Mouse (Mus musculus) thymus, adult 2 months (tissue): ENCODE measurements around the gene Nckap5.

ENCODE experiments used
- CTCF ChIP-seq: fragments of 200-500 bp; IDR thresholded peaks from 2 replicates; pipeline ENCODE4 v1.5.1; 2012; ENCODE audit warnings: mild to moderate bottlenecking, control low read depth, low read length, moderate library complexity, borderline replicate concordance; ENCODE audit not compliant: control insufficient read depth, poor library complexity, insufficient read depth; ENCODE audit errors: extremely low read depth
- POLR2A ChIP-seq: fragments of 200-500 bp; IDR thresholded peaks from 2 replicates; pipeline ENCODE4 v1.6.1; 2012; ENCODE audit warnings: mild to moderate bottlenecking, low read length, control low read depth, moderate library complexity; ENCODE audit not compliant: control insufficient read depth, poor library complexity, insufficient read depth; ENCODE audit errors: extremely low read depth

DNA sequence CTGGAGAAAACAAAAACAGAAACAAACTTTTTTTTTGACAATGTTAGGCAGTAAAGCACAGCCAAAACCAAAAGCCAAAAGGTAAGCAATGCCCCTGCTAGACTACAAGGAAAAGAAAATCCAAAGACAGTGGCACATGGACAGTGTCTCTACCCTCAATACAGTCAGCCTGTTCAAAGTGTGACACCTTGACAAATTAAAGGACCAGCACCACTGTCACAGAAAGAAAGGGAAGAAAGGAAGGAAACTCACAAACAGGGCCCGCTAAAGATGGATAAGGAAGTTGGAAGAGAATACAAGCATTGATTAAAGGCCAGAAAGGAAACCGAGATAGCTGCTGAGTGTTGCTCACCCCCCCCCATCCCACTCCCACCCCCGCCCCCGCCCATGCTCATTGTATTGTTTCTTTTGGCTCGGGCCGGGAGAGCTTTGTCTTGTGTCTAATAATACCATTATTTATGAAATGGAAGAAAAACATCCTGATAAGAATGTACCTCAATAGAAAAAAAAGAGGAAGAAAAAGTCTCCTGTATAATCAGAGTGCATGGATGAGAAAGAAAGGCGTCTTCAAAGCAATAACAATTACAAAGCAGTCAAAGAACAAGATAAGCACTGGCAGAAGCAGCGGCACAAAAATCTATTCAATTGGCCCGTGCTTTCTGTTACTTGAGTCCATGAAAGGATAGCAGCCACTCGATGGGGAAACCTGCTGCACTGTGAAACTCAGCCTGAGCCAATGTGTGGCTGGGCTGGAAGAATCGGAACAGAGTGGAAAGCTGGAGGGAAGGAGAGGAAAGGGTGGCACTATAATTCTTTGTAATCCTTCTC, 368.9 kb downstream of the Nckap5 start:
- no peak for TF ChIP-seq CTCF
- TF ChIP-seq POLR2A, result no peak
